Mouse (Mus musculus): ENCODE measurements at regions not wholly inside any gene's neighbourhood (a gene's known extent, or its start where the extent isn't known, plus 50 kb on each side); places are given as distances from the start of the nearest gene placed in this dataset.

DNA sequence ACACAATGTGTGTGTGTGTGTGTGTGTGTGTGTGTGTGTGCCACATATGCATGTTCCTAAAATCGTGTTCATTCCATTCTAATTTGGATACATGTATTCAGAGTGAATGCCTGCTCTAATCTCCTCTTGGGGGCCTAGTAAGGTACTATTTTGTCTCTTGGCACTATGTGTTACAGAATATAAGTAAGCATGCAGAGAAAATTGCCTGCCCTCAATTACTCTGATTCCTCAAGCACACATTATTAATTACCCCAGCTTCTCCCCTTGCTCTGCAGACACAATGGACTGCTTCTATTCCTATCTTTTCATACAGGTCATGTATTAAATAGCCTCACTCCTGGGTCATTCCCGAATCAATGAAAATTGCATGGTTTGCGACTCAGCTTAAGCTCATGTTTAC lies 406.3 kb downstream of the Trib2 start:
- TF ChIP-seq CTCF (IDR thresholded peaks at IDR 0.05; ENCODE audit: low read depth) (no peak), EP300 (IDR thresholded peaks at IDR 0.05; ENCODE audit: low read depth) (no peak)

Measured in liver, embryonic 14.5 days (tissue).